Mouse (Mus musculus) neural tube, embryonic 14.5 days (tissue): ENCODE data around the gene Lenep. TPM values are rescaled to one million over a fixed set of nuclear protein-coding genes. Genes with fewer than 3 reads are reported as not detected.
A peak's percentile ranks its signal among the peaks of the same experiment; 100 is the strongest.

ENCODE experiments used
- ATAC-seq: fragments of 200-750 bp; cut with Nextera tagmentation; 2 replicates; pipeline ENCODE4 v1.8.0; 2017; ENCODE audit warnings: low read depth, mild to moderate bottlenecking, moderate TSS enrichment, moderate library complexity
- H3K27ac ChIP-seq: fragments of 300-500 bp; sonication (generic); 2 replicates; pipeline ENCODE4 v1.5.1; 2014; ENCODE audit warnings: low read depth, mild to moderate bottlenecking, control low read depth, low read length, moderate library complexity, mixed read lengths
- H3K27me3 ChIP-seq: fragments of 300-500 bp; sonication (generic); 2 replicates; pipeline ENCODE4 v1.6.1; 2014; ENCODE audit warnings: low read length; ENCODE audit not compliant: control insufficient read depth, insufficient read depth
- H3K36me3 ChIP-seq: fragments of 300-500 bp; sonication (generic); 2 replicates; pipeline ENCODE4 v1.6.1; 2014; ENCODE audit warnings: low read length, mixed read lengths; ENCODE audit not compliant: control insufficient read depth, insufficient read depth
- H3K4me1 ChIP-seq: fragments of 300-500 bp; sonication (generic); 2 replicates; pipeline ENCODE4 v1.6.1; 2014; ENCODE audit warnings: low read length; ENCODE audit not compliant: control insufficient read depth, insufficient read depth
- H3K4me2 ChIP-seq: fragments of 300-500 bp; sonication (generic); 2 replicates; pipeline ENCODE4 v1.6.1; 2014; ENCODE audit warnings: mild to moderate bottlenecking, low read depth, low read length, control low read depth
- H3K4me3 ChIP-seq: fragments of 300-500 bp; sonication (generic); 2 replicates; pipeline ENCODE4 v1.5.1; 2014; ENCODE audit warnings: low read depth, low read length, control low read depth, mixed read lengths
- H3K9ac ChIP-seq: fragments of 300-500 bp; sonication (generic); replicated peaks from 2 replicates; pipeline ENCODE4 v1.6.1; 2014; ENCODE audit warnings: low read depth, mild to moderate bottlenecking, control low read depth, low read length, mixed read lengths
- H3K9me3 ChIP-seq: fragments of 300-500 bp; sonication (generic); 2 replicates; pipeline ENCODE4 v1.6.1; 2016; ENCODE audit warnings: low read length; ENCODE audit not compliant: control insufficient read depth
- WGBS: fragments of 180-500 bp; shearing (Covaris S2); extraction: QIAGEN DNeasy Blood & Tissue Kit; methylation state at CpG from one replicate; pipeline ENCODE4 v1.1.7; 2014; 5-methylcytosine and 5-hydroxymethylcytosine counted together
- polyA plus RNA-seq: library from polyadenylated mRNA; unstranded; fragments of >200 nt; fragmentation: Nextera tagmentation; extraction: Ambion mirVana; gene quantifications from 2 replicates; pipeline ENCODE4 v1.2.1, GENCODE M21; 2014

Lenep gene
- polyA plus RNA-seq, 1 experiment from 2014 or later, result 1.9 TPM

DNA sequence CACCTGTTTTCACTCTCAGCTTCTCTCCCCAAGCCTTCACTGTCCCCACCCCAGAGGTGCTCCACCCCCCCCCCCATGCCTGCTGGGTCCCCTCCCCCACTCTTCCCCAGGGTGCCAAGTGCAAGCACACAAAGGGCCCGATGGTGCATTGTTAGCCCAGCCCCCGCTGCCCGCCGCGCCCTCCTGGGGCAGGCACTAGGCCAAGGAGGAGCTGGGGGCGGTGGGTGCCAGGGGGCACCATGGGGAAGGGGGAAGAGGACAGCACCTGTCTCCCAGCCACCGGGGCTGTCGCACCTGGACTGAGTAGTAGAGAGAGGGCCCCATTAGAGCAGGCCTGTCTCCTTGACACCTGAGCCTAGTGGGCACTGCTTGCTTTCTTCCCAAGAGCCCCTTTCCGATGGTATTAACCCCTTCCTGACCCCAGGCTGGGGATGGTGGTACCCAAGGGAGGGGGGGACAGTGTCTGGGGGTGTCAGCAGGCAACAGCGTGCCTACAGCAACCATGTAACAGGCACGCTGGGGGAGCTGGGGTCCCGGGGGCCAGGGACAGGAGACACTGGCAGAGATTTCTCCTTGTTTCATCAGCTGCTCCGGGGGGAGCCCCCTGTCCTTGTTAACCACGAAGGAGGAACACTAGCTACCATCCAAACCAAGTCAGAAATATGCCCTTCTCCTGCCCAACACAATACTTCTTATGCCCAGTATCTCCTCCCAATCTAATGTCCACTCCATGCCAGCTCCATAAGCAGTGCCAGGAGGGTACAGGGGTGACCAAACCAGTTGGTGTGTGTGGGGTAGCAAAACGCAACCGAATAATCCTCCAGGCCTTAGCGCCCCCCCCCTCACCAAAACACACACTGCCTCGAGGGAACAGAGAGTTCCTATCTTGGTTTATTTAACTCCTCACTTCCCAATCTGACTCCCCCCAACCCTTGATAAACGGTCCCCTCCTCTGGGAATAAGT is 11.6 kb downstream of the Lenep start:
- H3K27me3 ChIP-seq, result peaks cover 5% of the 10 kb centered on the region; the same call in 1 of the 2 replicates
- H3K9me3 ChIP-seq, result no peaks in the 10 kb centered on the region
- WGBS, result 12% methylated on average over 19 of the region's 19 CpGs
- peak overlapping the region; percentile 45 for H3K4me3 ChIP-seq
- H3K9ac ChIP-seq, result peak overlapping the region; percentile 55
- ATAC-seq, result no peak
- H3K36me3 ChIP-seq, result no peaks in the 10 kb centered on the region
- H3K4me2 ChIP-seq, result peak overlapping the region; percentile 97
- peaks cover 24% of the 10 kb centered on the region for H3K4me1 ChIP-seq
- H3K27ac ChIP-seq, result no peak overlapping the region

DNA sequence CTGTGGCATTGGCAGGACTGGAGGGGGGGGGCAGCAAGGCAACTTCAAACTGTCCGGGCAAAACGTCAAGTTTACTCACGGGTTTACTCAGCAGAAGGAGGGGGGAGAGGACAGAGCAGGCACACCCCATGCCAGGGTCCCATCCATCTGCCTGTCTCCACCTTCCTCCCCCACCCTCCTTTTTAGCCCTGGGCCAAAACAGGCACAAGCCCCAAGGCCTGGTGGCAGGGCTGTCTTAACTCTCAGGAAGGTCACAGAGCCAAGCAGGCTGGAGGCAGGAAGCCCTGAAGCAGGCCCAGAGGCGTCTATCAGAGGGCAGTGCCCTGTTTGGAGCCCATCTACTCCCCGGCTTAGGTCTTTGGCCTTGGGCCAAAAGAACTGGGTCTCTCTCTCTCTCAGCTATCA is 12.5 kb downstream of the Lenep start:
- Histone ChIP-seq H3K4me3 (no peak overlapping the region), H3K4me1 (peaks cover 21% of the 10 kb centered on the region), H3K27ac (no peak overlapping the region), H3K27me3 (peaks cover 2% of the 10 kb centered on the region; the same call in 1 of the 2 replicates), H3K4me2 (no peak overlapping the region), H3K9me3 (no peaks in the 10 kb centered on the region), H3K9ac (no peak overlapping the region), H3K36me3 (no peaks in the 10 kb centered on the region)
- 58% methylated on average over 5 of the region's 5 CpGs for WGBS
- ATAC-seq, result no peak

DNA sequence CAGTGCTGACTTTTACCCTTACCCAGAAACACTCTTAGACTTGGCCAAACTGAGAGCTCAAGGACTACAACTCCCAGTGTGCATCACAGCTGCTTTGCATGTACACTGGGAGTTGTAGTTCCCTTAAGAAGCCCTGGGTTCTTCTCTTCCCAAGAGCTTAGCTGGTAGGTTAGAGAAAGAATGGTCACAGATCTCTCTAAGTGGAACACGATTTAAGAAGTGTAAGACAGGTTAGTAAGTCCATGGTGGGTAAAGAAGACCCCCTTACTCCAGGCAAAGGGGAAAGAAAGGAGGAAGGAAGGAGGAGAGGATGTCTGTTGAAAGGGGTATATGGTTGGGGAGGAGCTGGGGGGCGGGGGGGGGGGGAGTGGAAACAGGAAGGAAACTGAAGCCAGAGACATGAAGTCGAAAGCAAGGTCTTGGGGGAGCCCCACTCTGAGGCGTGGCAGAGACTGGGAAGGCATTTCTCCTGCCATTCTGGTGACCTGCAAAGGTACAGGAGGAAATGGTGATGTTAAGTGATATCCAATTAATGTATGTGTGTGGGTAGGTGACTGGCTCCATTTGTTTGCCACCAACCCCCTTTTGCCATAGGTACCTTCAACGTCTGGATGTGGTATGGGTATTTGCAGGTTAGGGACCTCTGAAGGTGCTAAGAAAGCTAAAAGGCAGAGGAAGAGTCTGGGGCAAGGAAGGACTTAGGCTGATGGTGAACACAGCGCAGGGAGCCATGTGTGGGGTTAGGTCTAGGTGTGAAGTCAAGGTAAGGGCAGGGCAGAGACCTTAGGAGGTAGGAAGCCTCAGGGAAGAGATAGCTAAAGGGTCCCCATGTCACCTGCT is 13.5 kb downstream of the Lenep start:
- 67% methylated on average over 5 of the region's 6 CpGs for WGBS
- Histone ChIP-seq H3K9me3 (no peaks in the 10 kb centered on the region), H3K27me3 (0 out of 2 replicates have a peak, but pooled peaks cover 2% of the 10 kb centered on the region), H3K9ac (no peak overlapping the region), H3K4me3 (no peak overlapping the region), H3K27ac (no peak overlapping the region), H3K4me1 (peaks cover 18% of the 10 kb centered on the region), H3K4me2 (no peak overlapping the region), H3K36me3 (no peaks in the 10 kb centered on the region)
- no peak for ATAC-seq

DNA sequence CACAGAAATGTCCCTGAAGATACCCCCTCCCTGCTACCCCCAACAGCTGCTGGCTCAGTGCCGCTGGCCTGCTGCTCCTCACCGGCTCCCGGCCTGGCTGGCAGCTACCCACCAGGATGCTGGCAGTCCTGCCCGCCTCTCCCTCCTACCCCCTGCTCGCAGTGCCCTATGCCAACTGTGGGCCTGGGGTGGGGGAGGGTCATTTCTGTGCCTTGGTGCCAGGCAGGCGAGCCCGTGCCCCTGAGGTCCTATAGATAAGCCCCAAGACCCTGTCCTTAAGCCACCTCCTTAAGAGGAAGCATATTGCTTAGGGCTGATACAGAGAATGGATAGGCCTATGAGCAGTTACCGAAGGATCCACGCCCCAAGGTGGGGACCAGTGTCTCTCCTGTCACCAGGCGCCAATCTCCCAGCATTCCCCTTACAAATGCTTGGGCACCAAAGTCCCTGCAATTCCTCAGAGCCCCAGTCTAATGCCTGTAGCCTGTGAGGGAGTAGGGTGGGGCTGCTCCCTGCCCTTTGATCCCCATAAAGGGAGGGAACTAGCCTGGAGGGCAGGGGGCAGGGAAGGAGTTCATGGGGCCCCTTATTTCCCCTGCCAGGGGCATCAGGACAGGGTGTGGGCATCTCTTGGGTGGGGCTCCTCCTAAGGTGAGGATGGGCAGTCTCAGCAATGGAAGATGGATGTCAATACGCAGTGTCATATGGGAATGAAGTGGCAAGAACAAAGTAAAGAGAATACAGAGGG is 14.3 kb downstream of the Lenep start:
- no peaks in the 10 kb centered on the region for H3K36me3 ChIP-seq
- H3K27me3 ChIP-seq, result 0 out of 2 replicates have a peak, but pooled peaks cover 2% of the 10 kb centered on the region
- no peak overlapping the region for H3K9ac ChIP-seq
- H3K4me2 ChIP-seq, result no peak overlapping the region
- H3K4me3 ChIP-seq, result no peak overlapping the region
- ATAC-seq, result no peak
- H3K4me1 ChIP-seq, result peaks cover 18% of the 10 kb centered on the region
- H3K27ac ChIP-seq, result no peak overlapping the region
- WGBS, result 75% methylated on average over 11 of the region's 11 CpGs
- H3K9me3 ChIP-seq, result no peaks in the 10 kb centered on the region

DNA sequence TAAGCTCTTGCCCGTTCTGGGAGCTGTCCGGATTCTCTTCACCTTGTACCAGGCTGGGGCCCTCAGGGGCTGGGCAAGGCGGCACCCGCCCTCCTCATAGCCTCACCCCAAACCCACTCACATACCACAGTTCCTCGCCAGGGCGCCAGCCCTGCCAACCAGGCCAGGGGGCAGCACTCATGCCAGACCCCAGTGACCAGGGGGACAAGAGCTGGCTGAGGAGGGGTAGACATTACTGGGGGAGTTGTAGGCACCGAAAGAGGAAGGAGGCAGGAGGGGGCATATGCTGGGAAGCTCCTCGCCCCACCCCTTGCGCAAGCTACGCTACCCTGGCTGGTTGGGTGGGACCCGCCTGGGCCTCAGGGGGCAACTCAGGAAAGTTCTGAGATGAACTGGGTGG is 15.0 kb downstream of the Lenep start:
- Histone ChIP-seq H3K27me3 (0 out of 2 replicates have a peak, but pooled peaks cover 2% of the 10 kb centered on the region), H3K27ac (no peak overlapping the region), H3K9me3 (no peaks in the 10 kb centered on the region), H3K4me3 (no peak overlapping the region), H3K4me1 (peaks cover 16% of the 10 kb centered on the region; the same call in 1 of the 2 replicates), H3K36me3 (no peaks in the 10 kb centered on the region), H3K9ac (no peak overlapping the region), H3K4me2 (no peak overlapping the region)
- ATAC-seq, result no peak
- 81% methylated on average over 11 of the region's 11 CpGs for WGBS

DNA sequence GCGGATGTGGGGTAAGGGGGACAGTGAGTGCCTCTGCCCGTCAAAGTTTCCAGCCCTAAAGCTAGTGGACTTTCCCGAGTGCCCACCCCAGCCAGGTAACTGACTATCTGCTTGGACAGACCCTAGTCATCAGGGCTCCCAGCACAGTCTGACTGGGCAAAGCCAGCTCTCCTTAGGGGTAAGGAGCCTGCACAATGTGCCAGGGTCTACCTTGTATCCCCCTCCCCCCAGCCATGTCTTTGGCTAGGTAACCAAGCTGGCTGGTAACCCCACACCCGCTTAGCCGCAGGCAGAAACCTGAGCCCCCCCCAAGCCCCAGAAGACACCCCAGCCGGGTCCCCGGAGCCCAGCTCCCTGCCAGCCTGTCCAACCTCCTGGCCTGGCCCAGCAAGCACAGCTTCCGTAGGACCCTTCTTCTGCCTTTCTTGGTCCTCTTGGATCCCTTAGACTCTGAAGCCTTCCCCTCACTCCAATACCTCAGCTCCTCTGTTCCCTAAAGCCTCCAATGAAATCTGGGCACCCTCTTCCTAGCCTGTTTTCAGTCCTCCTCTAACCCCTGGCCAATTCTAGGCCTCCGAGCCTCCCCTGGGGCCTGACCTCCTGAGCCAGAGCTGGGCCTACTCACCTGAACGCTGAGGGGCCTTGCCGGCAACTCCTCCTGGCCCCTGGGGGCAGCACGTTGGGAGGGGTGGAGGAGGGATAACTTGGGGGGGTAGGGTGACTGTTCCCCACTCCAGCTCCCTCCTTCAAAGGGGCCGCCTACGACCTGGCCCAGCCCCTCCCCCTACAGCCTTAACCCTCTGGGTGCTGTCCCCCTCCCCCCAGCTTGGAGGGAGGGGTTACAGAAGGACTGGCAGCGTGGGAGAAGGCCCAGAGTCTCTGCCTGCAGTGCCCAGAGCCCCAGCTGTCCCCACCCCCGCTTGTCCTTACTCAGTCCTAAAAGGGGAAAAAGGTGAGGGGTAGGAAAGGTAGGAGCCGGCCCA is 15.9 kb downstream of the Lenep start:
- Histone ChIP-seq H3K27me3 (no peaks in the 10 kb centered on the region), H3K9me3 (no peaks in the 10 kb centered on the region), H3K36me3 (no peaks in the 10 kb centered on the region), H3K4me1 (peaks cover 8% of the 10 kb centered on the region; the same call in 1 of the 2 replicates), H3K4me2 (no peak overlapping the region), H3K9ac (no peak overlapping the region), H3K4me3 (no peak overlapping the region), H3K27ac (no peak overlapping the region)
- WGBS, result 61% methylated on average over 17 of the region's 17 CpGs
- no peak for ATAC-seq

DNA sequence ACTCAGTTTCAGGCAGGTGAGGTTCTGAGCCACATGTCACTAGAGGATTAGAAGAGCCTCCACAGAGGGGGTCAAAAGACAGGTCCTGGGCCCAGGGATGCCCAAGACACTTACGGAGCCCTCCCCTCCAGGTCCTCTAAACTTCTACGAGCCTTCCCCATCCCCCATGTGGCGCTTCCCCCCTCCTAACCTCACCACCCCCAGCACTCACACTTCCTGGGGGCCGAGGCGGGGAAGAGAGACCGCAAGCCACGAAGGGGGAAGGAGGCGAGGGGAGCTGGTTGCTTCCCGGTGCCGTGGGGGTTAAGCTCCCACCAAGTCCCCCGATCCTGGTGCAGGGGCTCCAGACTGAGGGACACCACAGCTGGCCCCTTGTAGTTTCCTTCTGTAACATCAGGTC is 17.1 kb downstream of the Lenep start:
- H3K27ac ChIP-seq, result no peak overlapping the region
- no peaks in the 10 kb centered on the region for H3K27me3 ChIP-seq
- H3K4me3 ChIP-seq, result no peak overlapping the region
- H3K9ac ChIP-seq, result no peak overlapping the region
- H3K36me3 ChIP-seq, result no peaks in the 10 kb centered on the region
- H3K4me2 ChIP-seq, result no peak overlapping the region
- whole genome bisulfite sequencing, result 58% methylated on average over 11 of the region's 11 CpGs
- H3K4me1 ChIP-seq, result no peaks in the 10 kb centered on the region
- ATAC-seq, result no peak
- H3K9me3 ChIP-seq, result no peaks in the 10 kb centered on the region
